Mouse (Mus musculus): ENCODE measurements around the gene Ctsh. TPM values are rescaled to one million over a fixed set of nuclear protein-coding genes. Genes with fewer than 3 reads are reported as not detected.

The Ctsh gene
- total RNA-seq, 4 experiments from 2014 or later, result 11.7 to 56.6 (median 34.5) TPM

GRCm38 (mm10) chr9:90109386-90109785 lies 55.4 kb downstream of the Ctsh start:
- no peak for DNase-seq (ENCODE audit: low spot score in 2 of 2)

DNA sequence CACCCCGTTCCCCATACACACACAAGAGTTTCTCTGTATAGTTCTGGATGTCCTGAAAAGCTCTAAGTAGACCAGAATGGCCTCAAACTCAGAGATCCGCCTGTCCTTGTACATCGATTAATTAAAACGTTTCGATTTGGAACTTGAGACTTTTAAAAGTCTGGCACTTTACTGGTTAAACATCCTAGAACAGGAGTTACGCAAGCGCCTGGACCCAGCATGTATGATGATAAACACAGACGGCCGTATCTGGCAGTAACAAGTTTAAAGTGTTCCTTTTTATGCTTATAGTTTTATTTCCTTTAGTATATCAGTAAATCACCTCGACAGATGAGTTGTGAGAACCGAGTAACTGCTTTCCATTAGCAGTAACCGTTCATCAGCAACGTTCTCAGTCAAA lies 59.2 kb downstream of the Ctsh start:
- DNase-seq (ENCODE audit: low spot score in 2 of 2), result no peak

- DNase-seq (ENCODE audit: low spot score in 2 of 2), result peak; percentile 88 to 90
These were observed 60.0 kb downstream of the Ctsh start for GRCm38 (mm10) chr9:90113651-90114566.

DNA sequence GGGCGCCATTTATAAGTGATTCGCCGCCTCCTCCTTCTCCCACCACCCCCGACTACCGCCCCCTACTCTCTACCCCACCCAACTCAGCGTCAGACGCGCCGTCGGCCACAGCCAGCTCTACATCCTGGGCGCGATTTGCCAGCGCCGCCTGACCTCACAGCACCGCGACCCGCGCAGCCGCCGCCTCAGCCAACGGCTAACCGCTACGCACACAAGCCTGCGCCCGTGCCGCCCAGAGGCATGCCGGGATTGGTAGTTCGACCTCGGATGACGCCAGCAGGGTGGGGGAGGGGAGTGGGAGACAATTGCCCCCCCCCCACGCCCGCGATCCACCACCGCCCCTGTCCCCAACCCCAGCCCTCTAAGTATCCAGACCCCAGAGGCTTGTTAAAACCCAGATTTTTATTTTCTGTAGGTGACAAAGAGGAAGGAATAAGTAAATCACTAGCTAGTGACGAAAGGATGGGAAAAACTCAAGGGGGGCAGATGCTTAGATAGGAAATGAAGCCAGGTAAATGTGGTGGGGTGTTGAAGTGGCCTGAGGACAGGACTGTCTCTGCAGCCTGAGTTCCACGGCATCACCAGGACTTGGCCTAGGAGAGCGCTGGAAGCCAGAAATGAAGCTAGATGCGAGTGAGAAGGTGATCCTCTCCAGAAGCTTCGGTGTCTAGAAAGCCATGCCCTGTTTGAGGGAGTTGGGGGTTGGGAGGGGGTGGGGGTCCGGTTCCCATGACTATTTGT lies 60.8 kb downstream of the Ctsh start, which contains the start of gene Morf4l1:
Morf4l1 (minus strand) TSS at position 208 of the 741 bp plus-strand sequence.
- DNase-seq (ENCODE audit: low spot score in 2 of 2), result peak; percentile 97 to 99

- DNase-seq (ENCODE audit: low spot score in 2 of 2), result no peak
These were observed 61.4 kb downstream of the Ctsh start for GRCm38 (mm10) chr9:90115308-90115700.

- DNase-seq (ENCODE audit: low spot score in 2 of 2), result no peak
These were observed 63.3 kb downstream of the Ctsh start for GRCm38 (mm10) chr9:90117234-90117633.

DNA sequence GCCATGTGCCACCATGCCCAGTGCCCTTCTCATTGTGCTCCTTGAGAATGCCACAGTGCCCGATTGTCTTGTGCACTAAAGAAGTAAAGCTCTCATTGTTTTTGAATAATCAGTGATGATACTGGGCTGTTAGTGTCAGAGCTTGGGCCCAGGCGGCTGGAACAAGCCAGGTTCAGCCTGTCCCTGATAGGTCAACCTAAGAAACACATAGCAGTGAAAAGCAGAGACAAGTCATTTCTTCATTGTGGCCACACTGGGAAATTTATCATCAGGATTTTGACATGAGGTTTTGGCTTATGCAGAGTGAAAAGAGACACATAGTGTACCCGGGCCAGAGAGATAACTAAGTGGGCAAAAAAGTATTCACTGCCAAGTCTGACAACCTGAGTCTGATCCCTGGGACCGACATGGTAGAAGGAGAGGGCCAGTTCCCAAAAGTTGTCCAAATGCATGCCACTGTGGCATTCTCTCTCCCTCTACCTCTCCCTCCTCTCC lies 68.3 kb downstream of the Ctsh start:
- no peak for DNase-seq (ENCODE audit: low spot score in 2 of 2)

GRCm38 (mm10) chr9:90124156-90124872 lies 70.4 kb downstream of the Ctsh start:
- no peak for DNase-seq (ENCODE audit: low spot score in 2 of 2)

GRCm38 (mm10) chr9:90124873-90125245 lies 70.9 kb downstream of the Ctsh start:
- DNase-seq (ENCODE audit: low spot score in 2 of 2), result no peak

Other genes with a start within 250 kb of the Ctsh start
- gene Rasgrf1, start 144.2 kb upstream of the Ctsh start, total RNA-seq (2022), result 100 to 1,000 TPM; 449 to 518 (median 495) TPM
- 100 to 1,000 TPM; 417 to 460 (median 434) TPM for gene Morf4l1, start 60.6 kb downstream of the Ctsh start, total RNA-seq (2022)
- gene Adamts7, start 108.9 kb downstream of the Ctsh start, total RNA-seq (2022), result under 1 TPM; 0.31 to 0.81 (median 0.42) TPM
- 10 to 100 TPM; 10.6 to 16.8 (median 14.6) TPM for gene Tbc1d2b, start 216.7 kb downstream of the Ctsh start, total RNA-seq (2022)